Mouse (Mus musculus) CD8-positive naive resting alpha-beta T cell, adult 2 months (primary cell): Measurements from ENCODE around the gene Lsamp.

Experiments
- DNase-seq, 2 experiments: peaks; one replicate each; pipeline ENCODE4 v3.0.0; 2022; ENCODE audit warnings: low read depth in 2 of 2, low spot score in 2 of 2

Lsamp gene

GRCm38 (mm10) chr16:41746235-41746911 lies 1762.2 kb downstream of the Lsamp start:
- DNase-seq, result no peak

GRCm38 (mm10) chr16:41747874-41748273 lies 1763.7 kb downstream of the Lsamp start:
- DNase-seq, result no peak

GRCm38 (mm10) chr16:41748759-41749158 lies 1764.6 kb downstream of the Lsamp start:
- no peak for DNase-seq

GRCm38 (mm10) chr16:41764285-41764684 lies 1780.1 kb downstream of the Lsamp start:
- DNase-seq, result no peak

- DNase-seq, result no peak
Observed at GRCm38 (mm10) chr16:41771427-41772125, 1787.4 kb downstream of the Lsamp start.

GRCm38 (mm10) chr16:41777586-41777985 lies 1793.4 kb downstream of the Lsamp start:
- no peak for DNase-seq

- DNase-seq, result no peak
Observed at GRCm38 (mm10) chr16:41785600-41785999, 1801.4 kb downstream of the Lsamp start.

GRCm38 (mm10) chr16:41786704-41787103 lies 1802.5 kb downstream of the Lsamp start:
- no peak for DNase-seq

GRCm38 (mm10) chr16:41787146-41787545 lies 1803.0 kb downstream of the Lsamp start:
- DNase-seq, result no peak

- DNase-seq, result no peak
Observed at GRCm38 (mm10) chr16:41790016-41790415, 1805.9 kb downstream of the Lsamp start.

GRCm38 (mm10) chr16:41820369-41820768 lies 1836.2 kb downstream of the Lsamp start:
- DNase-seq, result no peak

- DNase-seq, result no peak
Observed at GRCm38 (mm10) chr16:41826899-41827604, 1842.9 kb downstream of the Lsamp start.

GRCm38 (mm10) chr16:41827605-41827948 lies 1843.4 kb downstream of the Lsamp start:
- DNase-seq, result no peak

- DNase-seq, result no peak
Observed at GRCm38 (mm10) chr16:41834637-41835036, 1850.5 kb downstream of the Lsamp start.

GRCm38 (mm10) chr16:41835745-41836144 lies 1851.6 kb downstream of the Lsamp start:
- no peak for DNase-seq

GRCm38 (mm10) chr16:41839751-41840404 lies 1855.7 kb downstream of the Lsamp start:
- no peak for DNase-seq

- no peak for DNase-seq
Observed at GRCm38 (mm10) chr16:41846903-41847302, 1862.7 kb downstream of the Lsamp start.

- DNase-seq, result no peak
Observed at GRCm38 (mm10) chr16:41871917-41872593, 1887.9 kb downstream of the Lsamp start.

GRCm38 (mm10) chr16:41888546-41889165 lies 1904.5 kb downstream of the Lsamp start:
- DNase-seq, result no peak

GRCm38 (mm10) chr16:41900783-41901182 lies 1916.6 kb downstream of the Lsamp start:
- no peak for DNase-seq

GRCm38 (mm10) chr16:41903654-41904053 lies 1919.5 kb downstream of the Lsamp start:
- DNase-seq, result no peak
